Mouse (Mus musculus) erythroid progenitor cell, adult 5-6 weeks (primary cell): ENCODE data around the gene Spag6l. TPM values are rescaled to one million over a fixed set of nuclear protein-coding genes. Genes with fewer than 3 reads are reported as not detected.

ENCODE experiments used
- total RNA-seq, 2 experiments: library from RNA; stranded (forward) in 1 of 2; stranded (reverse) in 1 of 2; fragments of 150-400 nt in 1 of 2; fragments of 186-747, 209-891 nt in 1 of 2; gene quantifications; 2 replicates each; pipeline versions ENCODE4 v1.2.3 to v1.2.4; 2015 to 2017; ENCODE audit warnings: low replicate concordance in 2 of 2

The Spag6l gene
- total RNA-seq, 2 experiments from 2014 or later: 3.6 TPM; not detected in 1

Other genes starting within 250 kb of the Spag6l start
- gene Fgd4, start 228.9 kb downstream of the Spag6l start, total RNA-seq (2015; ENCODE audit: low replicate concordance): 7.9 and 10.1 TPM in 2 replicates
- gene Fgd4, start 228.9 kb downstream of the Spag6l start, total RNA-seq (2017; ENCODE audit: low replicate concordance): 7.6 and 16.0 TPM in 2 replicates
- gene Olfr19, start 153.1 kb downstream of the Spag6l start, total RNA-seq (2015; ENCODE audit: low replicate concordance): not detected in 2 replicates
- not detected in 2 replicates for gene Olfr19, start 153.1 kb downstream of the Spag6l start, total RNA-seq (2017; ENCODE audit: low replicate concordance)
- gene Igll1, start 34.5 kb upstream of the Spag6l start, total RNA-seq (2015; ENCODE audit: low replicate concordance): 46.9 and 57.8 TPM in 2 replicates
- 2.7 and 10.8 TPM in 2 replicates for gene Igll1, start 34.5 kb upstream of the Spag6l start, total RNA-seq (2017; ENCODE audit: low replicate concordance)
- gene Top3b, start 41.3 kb upstream of the Spag6l start, total RNA-seq (2015; ENCODE audit: low replicate concordance): 18.0 and 33.5 TPM in 2 replicates
- 11.9 and 24.3 TPM in 2 replicates for gene Top3b, start 41.3 kb upstream of the Spag6l start, total RNA-seq (2017; ENCODE audit: low replicate concordance)
- 19.1 and 29.8 TPM in 2 replicates for gene Vpreb1, start 41.4 kb upstream of the Spag6l start, total RNA-seq (2015; ENCODE audit: low replicate concordance)
- 8.5 and 11.7 TPM in 2 replicates for gene Vpreb1, start 41.4 kb upstream of the Spag6l start, total RNA-seq (2017; ENCODE audit: low replicate concordance)
- gene Ppm1f, start 67.0 kb upstream of the Spag6l start, total RNA-seq (2015; ENCODE audit: low replicate concordance): 1.7 and 1.8 TPM in 2 replicates
- 0.30 and 2.7 TPM in 2 replicates for gene Ppm1f, start 67.0 kb upstream of the Spag6l start, total RNA-seq (2017; ENCODE audit: low replicate concordance)
- gene Mapk1, start 153.9 kb upstream of the Spag6l start, total RNA-seq (2015; ENCODE audit: low replicate concordance): 81.7 and 109 TPM in 2 replicates
- gene Mapk1, start 153.9 kb upstream of the Spag6l start, total RNA-seq (2017; ENCODE audit: low replicate concordance): 113 and 116 TPM in 2 replicates
- not detected in 2 replicates for gene Ypel1, start 240.2 kb upstream of the Spag6l start, total RNA-seq (2015; ENCODE audit: low replicate concordance)
- not detected in 2 replicates for gene Ypel1, start 240.2 kb upstream of the Spag6l start, total RNA-seq (2017; ENCODE audit: low replicate concordance)